Mouse (Mus musculus): Measurements from ENCODE around the gene Tsnaxip1.

DNA sequence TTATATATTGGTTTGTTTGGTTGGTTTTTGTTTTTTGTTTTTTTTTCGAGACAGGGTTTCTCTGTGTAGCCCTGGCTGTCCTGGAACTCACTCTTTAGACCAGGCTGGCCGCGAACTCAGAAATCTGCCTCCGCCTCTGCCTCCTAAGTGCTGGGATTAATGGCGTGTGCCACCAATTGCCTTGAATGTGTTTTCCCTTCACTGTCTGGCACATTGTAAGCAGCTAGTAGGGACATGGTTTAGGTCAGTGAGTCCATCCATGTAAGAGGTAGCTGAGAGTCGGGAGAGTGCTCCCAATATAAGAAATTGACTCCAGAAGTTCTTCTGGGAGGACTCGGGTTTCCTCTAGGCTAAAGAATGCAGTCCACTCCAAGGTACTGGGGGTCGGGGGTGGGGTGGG lies 26.8 kb downstream of the Tsnaxip1 start:
- TF ChIP-seq GATA1 (IDR thresholded peaks at IDR 0.05; ENCODE audit: borderline replicate concordance, low read length) = no peak
- TF ChIP-seq FLI1 (IDR thresholded peaks at IDR 0.05; ENCODE audit: low read length) = no peak
